Mouse (Mus musculus): ENCODE measurements around the gene Ctbp2. TPM values are rescaled to one million over a fixed set of nuclear protein-coding genes. Genes with fewer than 3 reads are reported as not detected.

The Ctbp2 gene
- polyA plus RNA-seq, 1 experiment = 0.89 TPM

DNA sequence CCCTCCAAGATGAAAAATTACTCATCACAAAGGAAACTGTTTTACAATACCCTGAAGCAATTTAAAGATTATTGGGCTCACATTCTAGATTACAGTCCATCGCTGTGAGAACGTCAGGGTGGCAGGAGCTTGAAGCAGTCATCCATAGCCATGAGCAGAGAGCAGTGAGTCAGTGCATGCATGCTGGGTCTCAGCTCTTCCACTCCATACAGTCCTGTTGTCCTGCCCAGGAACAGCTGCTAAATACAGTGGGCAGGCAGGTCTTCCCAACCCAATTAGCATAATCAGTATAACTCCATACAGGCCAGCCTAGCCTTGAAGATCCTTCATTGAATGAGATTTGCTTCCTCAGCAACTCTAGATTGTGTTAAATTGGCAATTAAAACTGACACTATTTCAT, 148.1 kb downstream of the Ctbp2 start:
- Histone ChIP-seq H3K27me3 (ENCODE audit: control insufficient read depth) (no peaks in the 10 kb centered on the region), H3K9me3 (ENCODE audit: control insufficient read depth, low read length) (no peaks in the 10 kb centered on the region), H3K4me1 (ENCODE audit: control insufficient read depth) (peaks cover 6% of the 10 kb centered on the region), H3K36me3 (ENCODE audit: control insufficient read depth) (peaks cover 66% of the 10 kb centered on the region), H3K4me3 (replicated peaks) (no peak overlapping the region)
- TF ChIP-seq GATA1 (IDR thresholded peaks at IDR 0.05; ENCODE audit: low read length) = no peak

DNA sequence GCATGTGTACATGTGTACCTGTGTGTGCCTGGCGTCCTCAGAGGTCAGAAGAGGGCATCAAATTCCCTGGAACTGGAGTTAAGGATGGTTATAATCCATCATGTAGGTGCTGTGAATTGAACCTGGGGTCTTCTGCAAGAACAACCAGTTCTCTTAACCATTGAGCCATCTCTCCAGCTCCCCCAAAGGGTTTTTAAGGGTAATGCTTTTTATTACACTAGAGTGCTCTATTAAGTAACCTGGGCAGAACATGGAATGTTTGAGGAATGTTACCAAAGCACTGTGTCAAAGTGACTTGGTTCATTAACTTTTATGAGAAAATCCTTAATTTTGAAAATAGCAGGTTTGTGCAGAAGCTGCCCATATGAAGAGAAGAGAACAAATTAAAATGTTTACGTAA, 152.1 kb downstream of the Ctbp2 start:
- H3K4me3 ChIP-seq (replicated peaks) = no peak overlapping the region
- H3K36me3 ChIP-seq (ENCODE audit: control insufficient read depth) = peaks cover 64% of the 10 kb centered on the region
- H3K4me1 ChIP-seq (ENCODE audit: control insufficient read depth) = no peaks in the 10 kb centered on the region
- no peak for TF ChIP-seq GATA1 (IDR thresholded peaks at IDR 0.05; ENCODE audit: low read length)
- TF ChIP-seq TAL1 (IDR thresholded peaks at IDR 0.05; ENCODE audit: low read length) = no peak
- no peaks in the 10 kb centered on the region for H3K27me3 ChIP-seq (ENCODE audit: control insufficient read depth)
- no peaks in the 10 kb centered on the region for H3K9me3 ChIP-seq (ENCODE audit: control insufficient read depth, low read length)

DNA sequence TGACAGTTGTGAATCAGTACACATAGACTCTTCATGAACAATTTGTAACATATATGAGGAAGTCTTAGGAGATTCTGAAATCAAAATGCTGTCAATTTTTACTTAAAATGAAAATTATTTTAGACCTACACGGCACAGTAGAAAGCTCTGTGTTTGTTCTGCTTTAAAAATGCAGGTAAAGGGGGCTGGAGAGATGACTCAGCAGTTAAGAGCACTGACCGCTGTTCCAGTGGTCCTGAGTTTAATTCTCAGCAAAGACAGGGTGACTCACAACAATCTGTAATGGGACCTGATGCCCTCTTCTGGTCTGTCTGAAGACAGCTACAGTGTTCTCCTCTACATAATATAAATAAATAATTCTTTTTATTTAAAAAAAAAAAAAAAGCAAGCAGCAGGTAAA, 158.4 kb downstream of the Ctbp2 start:
- Histone ChIP-seq H3K9me3 (ENCODE audit: control insufficient read depth, low read length) (no peaks in the 10 kb centered on the region), H3K4me3 (replicated peaks) (no peak overlapping the region), H3K27me3 (ENCODE audit: control insufficient read depth) (no peaks in the 10 kb centered on the region), H3K4me1 (ENCODE audit: control insufficient read depth) (peaks cover 3% of the 10 kb centered on the region), H3K36me3 (ENCODE audit: control insufficient read depth) (peaks cover 31% of the 10 kb centered on the region)
- no peak for TF ChIP-seq TAL1 (IDR thresholded peaks at IDR 0.05; ENCODE audit: low read length)

DNA sequence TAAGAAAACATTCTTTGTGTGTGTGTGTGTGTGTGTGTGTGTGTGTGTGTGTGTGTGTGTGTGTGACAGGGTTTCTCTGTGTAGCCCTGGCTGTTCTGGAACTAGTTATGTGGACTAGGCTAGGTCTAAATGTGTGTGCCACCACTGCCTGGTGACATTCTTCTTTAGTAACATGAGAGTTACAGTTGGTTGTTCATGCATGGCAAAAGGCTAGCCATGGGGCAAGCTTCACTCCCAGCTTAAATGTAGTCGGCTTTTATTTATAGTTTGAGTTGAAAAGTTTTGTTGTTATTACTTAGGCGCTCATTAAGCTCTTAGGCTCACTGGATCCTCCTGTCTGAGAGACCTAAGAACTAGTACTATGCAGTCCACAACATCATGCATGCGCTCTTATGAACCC, 159.8 kb downstream of the Ctbp2 start:
- Histone ChIP-seq H3K27me3 (ENCODE audit: control insufficient read depth) (no peaks in the 10 kb centered on the region), H3K4me1 (ENCODE audit: control insufficient read depth) (peaks cover 3% of the 10 kb centered on the region), H3K4me3 (replicated peaks) (no peak overlapping the region), H3K36me3 (ENCODE audit: control insufficient read depth) (peaks cover 29% of the 10 kb centered on the region), H3K9me3 (ENCODE audit: control insufficient read depth, low read length) (no peaks in the 10 kb centered on the region)
- TF ChIP-seq GATA1 (IDR thresholded peaks at IDR 0.05; ENCODE audit: low read length) (no peak), TAL1 (IDR thresholded peaks at IDR 0.05; ENCODE audit: low read length) (no peak)

DNA sequence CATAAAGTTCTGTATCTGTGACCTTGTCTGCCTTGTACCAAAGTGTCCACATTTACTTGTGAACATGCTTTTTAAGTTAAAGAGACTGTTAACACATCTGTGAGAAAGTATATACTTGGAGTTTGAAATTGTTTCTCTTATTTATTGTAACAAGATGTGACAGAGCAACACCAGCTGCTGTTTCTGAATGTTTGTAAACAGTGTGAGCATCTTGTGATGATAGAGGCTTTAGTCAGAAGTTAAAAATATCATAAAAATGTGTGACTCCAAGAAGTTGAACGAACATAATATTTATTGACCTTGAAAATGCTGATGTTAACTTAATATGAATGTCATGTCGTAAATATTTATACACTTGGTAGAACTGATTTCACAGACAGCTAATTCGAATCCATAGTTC, 173.5 kb downstream of the Ctbp2 start:
- H3K9me3 ChIP-seq (ENCODE audit: control insufficient read depth, low read length) = no peaks in the 10 kb centered on the region
- no peak for TF ChIP-seq TAL1 (IDR thresholded peaks at IDR 0.05; ENCODE audit: low read length)
- no peak for TF ChIP-seq GATA1 (IDR thresholded peaks at IDR 0.05; ENCODE audit: low read length)
- H3K36me3 ChIP-seq (ENCODE audit: control insufficient read depth) = peaks cover 13% of the 10 kb centered on the region
- H3K27me3 ChIP-seq (ENCODE audit: control insufficient read depth) = no peaks in the 10 kb centered on the region
- no peak overlapping the region for H3K4me3 ChIP-seq (replicated peaks)
- no peaks in the 10 kb centered on the region; the same call in 1 of the 2 replicates for H3K4me1 ChIP-seq (ENCODE audit: control insufficient read depth)

DNA sequence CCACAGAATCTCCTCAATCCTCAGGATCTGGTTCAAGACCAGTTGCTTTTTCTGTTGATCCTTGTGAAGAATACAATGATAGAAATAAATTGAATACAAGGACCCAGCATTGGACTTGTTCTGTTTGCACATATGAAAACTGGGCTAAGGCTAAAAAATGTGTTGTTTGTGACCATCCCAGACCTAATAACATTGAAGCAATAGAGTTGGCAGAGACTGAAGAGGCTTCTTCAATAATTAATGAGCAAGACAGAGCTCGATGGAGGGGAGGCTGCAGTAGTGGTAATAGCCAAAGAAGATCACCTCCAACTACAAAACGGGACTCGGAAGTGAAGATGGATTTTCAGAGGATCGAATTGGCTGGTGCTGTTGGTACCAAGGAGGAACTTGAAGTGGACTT, 174.2 kb downstream of the Ctbp2 start:
- H3K4me1 ChIP-seq (ENCODE audit: control insufficient read depth) = no peaks in the 10 kb centered on the region; the same call in 1 of the 2 replicates
- H3K4me3 ChIP-seq (replicated peaks) = no peak overlapping the region
- H3K36me3 ChIP-seq (ENCODE audit: control insufficient read depth) = peaks cover 13% of the 10 kb centered on the region
- H3K27me3 ChIP-seq (ENCODE audit: control insufficient read depth) = no peaks in the 10 kb centered on the region
- no peak for TF ChIP-seq TAL1 (IDR thresholded peaks at IDR 0.05; ENCODE audit: low read length)
- TF ChIP-seq GATA1 (IDR thresholded peaks at IDR 0.05; ENCODE audit: low read length) = no peak
- no peaks in the 10 kb centered on the region for H3K9me3 ChIP-seq (ENCODE audit: control insufficient read depth, low read length)

DNA sequence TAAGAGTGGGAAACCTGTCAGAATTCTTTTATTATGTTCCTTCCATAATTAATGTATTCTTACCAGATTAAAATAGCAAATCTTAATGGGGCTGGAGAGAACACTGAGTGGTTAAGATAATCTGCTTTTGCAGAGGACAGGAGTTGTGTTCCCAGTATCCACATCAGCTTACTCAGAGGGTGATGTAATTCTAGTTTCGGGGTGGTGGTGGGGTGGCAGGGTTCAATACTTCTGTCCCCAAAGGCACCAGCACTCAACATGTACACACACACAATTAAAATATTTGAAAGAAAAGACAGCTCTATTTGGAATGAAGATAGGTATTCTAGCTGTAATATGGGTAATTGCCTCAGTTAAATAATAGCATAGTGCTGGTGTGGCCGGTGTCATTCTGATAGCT, 183.6 kb downstream of the Ctbp2 start:
- peaks cover 11% of the 10 kb centered on the region for H3K4me1 ChIP-seq (ENCODE audit: control insufficient read depth)
- no peak overlapping the region for H3K4me3 ChIP-seq (replicated peaks)
- no peaks in the 10 kb centered on the region for H3K36me3 ChIP-seq (ENCODE audit: control insufficient read depth)
- TF ChIP-seq GATA1 (IDR thresholded peaks at IDR 0.05; ENCODE audit: low read length) = no peak
- TF ChIP-seq TAL1 (IDR thresholded peaks at IDR 0.05; ENCODE audit: low read length) = no peak
- H3K27me3 ChIP-seq (ENCODE audit: control insufficient read depth) = no peaks in the 10 kb centered on the region
- H3K9me3 ChIP-seq (ENCODE audit: control insufficient read depth, low read length) = no peaks in the 10 kb centered on the region

DNA sequence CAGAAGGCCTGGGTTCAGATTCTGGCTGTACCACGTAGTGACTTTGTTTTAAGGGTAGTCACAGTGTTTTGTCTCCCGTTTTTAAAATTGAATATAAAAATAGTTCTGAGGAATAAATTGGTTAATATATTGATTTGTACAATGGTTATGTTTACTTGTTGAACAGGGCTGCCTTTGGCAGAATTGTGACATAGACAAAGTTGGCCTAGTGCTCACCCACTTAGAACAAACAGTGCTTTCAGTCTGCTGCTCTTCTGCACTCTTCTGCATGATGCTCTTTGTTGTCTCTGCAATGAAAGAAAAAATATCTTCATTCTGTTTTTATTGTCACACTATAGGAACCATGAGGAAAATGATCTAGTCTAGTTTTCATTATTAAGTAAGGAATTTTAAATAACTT, 185.0 kb downstream of the Ctbp2 start:
- peaks cover 17% of the 10 kb centered on the region for H3K4me1 ChIP-seq (ENCODE audit: control insufficient read depth)
- no peaks in the 10 kb centered on the region for H3K27me3 ChIP-seq (ENCODE audit: control insufficient read depth)
- no peaks in the 10 kb centered on the region for H3K9me3 ChIP-seq (ENCODE audit: control insufficient read depth, low read length)
- no peak for TF ChIP-seq TAL1 (IDR thresholded peaks at IDR 0.05; ENCODE audit: low read length)
- no peak for TF ChIP-seq GATA1 (IDR thresholded peaks at IDR 0.05; ENCODE audit: low read length)
- H3K36me3 ChIP-seq (ENCODE audit: control insufficient read depth) = no peaks in the 10 kb centered on the region
- H3K4me3 ChIP-seq (replicated peaks) = no peak overlapping the region

Other genes with a start within 250 kb of the Ctbp2 start
- 1.3 TPM in 2 replicates for gene Zranb1, start 193.2 kb downstream of the Ctbp2 start, polyA plus RNA-seq (2012)
- gene Fgfr2, start 1.0 kb downstream of the Ctbp2 start, polyA plus RNA-seq (2012) = not detected in 2 replicates

Measured in erythroblast, embryonic 14.5 days (primary cell).